In the genomic region with DNA sequence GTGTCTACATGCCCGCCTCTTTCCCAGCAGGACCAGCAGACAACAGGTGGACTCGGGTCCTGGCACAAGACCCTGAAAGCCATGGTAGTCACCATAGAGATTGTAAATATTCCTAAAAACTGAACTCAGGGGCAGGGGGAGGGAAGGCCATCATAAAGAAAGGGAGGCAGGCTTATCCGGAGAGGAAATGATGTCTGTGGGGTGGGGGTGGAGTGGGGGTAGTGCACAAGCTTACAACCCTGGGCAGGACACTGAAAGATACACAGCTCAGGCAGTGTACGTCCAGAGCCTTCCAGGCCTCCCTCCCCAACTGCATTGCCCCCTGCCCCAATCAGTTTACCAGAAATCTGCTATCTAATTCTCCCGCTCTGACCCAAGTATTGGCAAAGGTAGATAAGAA, we compare ENCODE assay signal across 11 mouse cellular contexts. TPM values are rescaled to one million over a fixed set of nuclear protein-coding genes. Genes with fewer than 3 reads are reported as not detected.
DNase-seq lines count a peak whose midpoint lies in the region; ATAC-seq and TF ChIP-seq lines count a peak whose summit lies in the region.
"Had no signal": no experiment of that assay in that cellular context is flagged by ENCODE, and none has a peak within 500 bp of the region (broad histone marks: within the 10 kb centered on the region; RNA-seq: fewer than 3 reads in every experiment).

No protein-coding gene starts in this region.

- WGBS in heart, embryonic 16.5 days: 57% methylated on average over 5 of the region's 5 CpGs
- WGBS in forebrain, embryonic 15.5 days: 72% methylated on average over 5 of the region's 5 CpGs
- WGBS in liver, postnatal 0 days (ENCODE audit: insufficient replicate concordance): 35% methylated on average over 5 of the region's 5 CpGs

- H3K79me2 ChIP-seq in MEL (ENCODE audit: control insufficient read depth, insufficient read depth, low read length, poor library complexity): no peaks in the 10 kb centered on the region

- no peak overlapping the region for H3K9ac ChIP-seq in heart, embryonic 16.5 days (ENCODE audit: low read length)
- no peak overlapping the region for H3K9ac ChIP-seq in MEL (ENCODE audit: control insufficient read depth, low read depth, low read length, poor library complexity, severe bottlenecking)
- H3K9ac ChIP-seq in forebrain, embryonic 15.5 days (replicated peaks): no peak overlapping the region
- no peak overlapping the region for H3K9ac ChIP-seq in liver, postnatal 0 days (replicated peaks)

- no peak overlapping the region for H3K27ac ChIP-seq in heart, embryonic 16.5 days (ENCODE audit: low read length)
- no peak overlapping the region for H3K27ac ChIP-seq in MEL (ENCODE audit: control insufficient read depth, low read depth, low read length)
- no peak overlapping the region for H3K27ac ChIP-seq in forebrain, embryonic 15.5 days (replicated peaks)
- no peak overlapping the region; the same call in 1 of the 2 replicates for H3K27ac ChIP-seq in liver, postnatal 0 days (ENCODE audit: low read depth)

- H3K4me3 ChIP-seq in heart, embryonic 16.5 days (ENCODE audit: low read length): no peak overlapping the region
- no peak overlapping the region for H3K4me3 ChIP-seq in MEL (ENCODE audit: control insufficient read depth in 1 of 2, insufficient read depth in 1 of 2, low read depth in 2 of 2, low read length in 2 of 2)
- H3K4me3 ChIP-seq in forebrain, embryonic 15.5 days: no peak overlapping the region
- H3K4me3 ChIP-seq in liver, postnatal 0 days (ENCODE audit: low read depth, low read length): no peak overlapping the region

- DNase-seq in heart, adult 18-20 months: no peak
- DNase-seq in MEL (ENCODE audit: low read depth, low spot score): no peak
- DNase-seq in liver, postnatal 0 days: no peak
- no peak for DNase-seq in ovary, adult 18-20 months (ENCODE audit: low spot score)
- no peak for DNase-seq in testis, postnatal 14 days (ENCODE audit: low spot score)
- DNase-seq in kidney, postnatal 10 days: no peak
- DNase-seq: cerebellum, postnatal 14 days; gastrocnemius, postnatal 25 days had no signal

- no peak for TF ChIP-seq CTCF in MEL (IDR thresholded peaks at IDR 0.05 in 2 of 3, conservative IDR thresholded peaks at IDR 0.05 in 1 of 3; ENCODE audit: control insufficient read depth in 1 of 3, insufficient read depth in 1 of 3, low read depth in 2 of 3, low read length in 3 of 3, poor library complexity in 1 of 3, severe bottlenecking in 1 of 3)
- TF ChIP-seq CTCF in liver, postnatal 0 days (IDR thresholded peaks at IDR 0.05; ENCODE audit: low read depth): no peak

- TF ChIP-seq POLR2A in MEL (IDR thresholded peaks at IDR 0.05; ENCODE audit: control insufficient read depth in 1 of 2, insufficient read depth in 1 of 2, low read depth in 1 of 2, low read length in 2 of 2, poor library complexity in 1 of 2): no peak

- H3K36me3 ChIP-seq in heart, embryonic 16.5 days (ENCODE audit: control insufficient read depth, insufficient read depth): no peaks in the 10 kb centered on the region
- peaks cover 0 to 8% of the 10 kb centered on the region in 2 experiments; a peak in 2 of 4 replicates for H3K36me3 ChIP-seq in MEL (ENCODE audit: control insufficient read depth in 1 of 2, insufficient read depth in 2 of 2, low read length in 2 of 2)
- no peaks in the 10 kb centered on the region for H3K36me3 ChIP-seq in forebrain, embryonic 15.5 days
- no peaks in the 10 kb centered on the region for H3K36me3 ChIP-seq in liver, postnatal 0 days (replicated peaks; ENCODE audit: insufficient read depth, low read length)

- no peak for TF ChIP-seq EP300 in MEL (IDR thresholded peaks at IDR 0.05; ENCODE audit: low read depth in 1 of 2, low read length in 2 of 2)
- TF ChIP-seq EP300 in liver, postnatal 0 days (IDR thresholded peaks at IDR 0.05; ENCODE audit: low read depth): no peak

- H3K4me1 ChIP-seq in heart, embryonic 16.5 days (ENCODE audit: control insufficient read depth, insufficient read depth, low read length): peaks cover 15% of the 10 kb centered on the region
- peaks cover 0 to 24% of the 10 kb centered on the region in 2 experiments; a peak in 2 of 4 replicates for H3K4me1 ChIP-seq in MEL (ENCODE audit: control insufficient read depth in 1 of 2, insufficient read depth in 2 of 2, low read length in 2 of 2)
- H3K4me1 ChIP-seq in forebrain, embryonic 15.5 days: peaks cover 39% of the 10 kb centered on the region
- H3K4me1 ChIP-seq in liver, postnatal 0 days (ENCODE audit: insufficient read depth): peaks cover 34% of the 10 kb centered on the region

- H3K4me2 ChIP-seq in heart, embryonic 16.5 days (ENCODE audit: low read depth, low read length): peak overlapping the region; percentile 81
- peak overlapping the region; percentile 75 for H3K4me2 ChIP-seq in forebrain, embryonic 15.5 days (replicated peaks)
- peak overlapping the region; percentile 93; the same call in 1 of the 2 replicates for H3K4me2 ChIP-seq in liver, postnatal 0 days (ENCODE audit: low read depth, low read length)

- TF ChIP-seq RAD21 in MEL (IDR thresholded peaks at IDR 0.05; ENCODE audit: low read depth, low read length): no peak

- peaks cover 30% of the 10 kb centered on the region for H3K27me3 ChIP-seq in heart, embryonic 16.5 days (ENCODE audit: control insufficient read depth, insufficient read depth, low read length)
- H3K27me3 ChIP-seq in MEL (ENCODE audit: control insufficient read depth in 1 of 2, insufficient read depth in 2 of 2, low read length in 2 of 2): peaks cover 0 to 9% of the 10 kb centered on the region in 2 experiments; a peak in 2 of 4 replicates
- H3K27me3 ChIP-seq in forebrain, embryonic 15.5 days: no peaks in the 10 kb centered on the region; the same call in 1 of the 2 replicates
- H3K27me3 ChIP-seq in liver, postnatal 0 days (ENCODE audit: insufficient read depth, low read length): peaks cover 21% of the 10 kb centered on the region

- H3K9me3 ChIP-seq in heart, embryonic 16.5 days (replicated peaks; ENCODE audit: control insufficient read depth, low read length): no peaks in the 10 kb centered on the region
- H3K9me3 ChIP-seq in MEL (replicated peaks; ENCODE audit: insufficient read depth, low read length): no peaks in the 10 kb centered on the region
- no peaks in the 10 kb centered on the region for H3K9me3 ChIP-seq in forebrain, embryonic 15.5 days
- H3K9me3 ChIP-seq in liver, postnatal 0 days (ENCODE audit: low read length): no peaks in the 10 kb centered on the region

- ATAC-seq in heart, embryonic 16.5 days (replicated peaks; ENCODE audit: extremely low read depth, insufficient read depth, low FRiP score): no peak
- no peak for ATAC-seq in forebrain, embryonic 15.5 days (replicated peaks)
- no peak for ATAC-seq in liver, postnatal 0 days

TF ChIP-seq in MEL, 35 proteins besides CTCF, POLR2A, EP300 and RAD21:
- TF ChIP-seq GATA1 (IDR thresholded peaks at IDR 0.05; ENCODE audit: low read depth, low read length) (0 out of 2 replicates have a peak, but pooled peaks have one; percentile 15), USF2 (IDR thresholded peaks at IDR 0.05; ENCODE audit: borderline replicate concordance in 1 of 2, insufficient read depth in 1 of 2, low read depth in 1 of 2, low read length in 2 of 2) (no peak)

RNA-seq across cellular contexts. Expression of gene Spns2, which starts 2.5 kb away (rescaled TPM):
- polyA plus RNA-seq in heart, embryonic 16.5 days (2015; fragmentation: Nextera tagmentation; extraction: Ambion mirVana): 1.8 and 3.6 TPM in 2 replicates
- total RNA-seq in heart, adult 18-20 months (2021): 1 to 10 TPM; 6.3 to 9.0 TPM
- 0.33 and 0.58 TPM in 2 replicates for total RNA-seq in MEL (2012; rRNA removed)
- 1 to 10 TPM in 1 of 2 experiments, not detected in 1; 3.0 TPM for polyA plus RNA-seq in MEL (2012; ENCODE audit: insufficient read depth in 1 of 2, insufficient read length in 2 of 2, low read depth in 1 of 2, low replicate concordance in 2 of 2, missing spikeins in 1 of 2)
- polyA plus RNA-seq in forebrain, embryonic 15.5 days (2015; fragmentation: Nextera tagmentation; extraction: Ambion mirVana): 8.7 and 9.1 TPM in 2 replicates
- polyA plus RNA-seq in liver, postnatal 0 days (2015; fragmentation: Nextera tagmentation; extraction: Ambion mirVana): 4.1 and 4.9 TPM in 2 replicates

RNA-seq across cellular contexts. Expression of gene Mybbp1a, which starts 46.0 kb away (rescaled TPM):
- 70.2 and 81.8 TPM in 2 replicates for polyA plus RNA-seq in heart, embryonic 16.5 days (2015; fragmentation: Nextera tagmentation; extraction: Ambion mirVana)
- 10 to 100 TPM; 43.1 to 47.5 TPM for total RNA-seq in heart, adult 18-20 months (2021)
- total RNA-seq in MEL (2012; rRNA removed): 328 and 344 TPM in 2 replicates
- polyA plus RNA-seq in MEL (2012; ENCODE audit: insufficient read depth in 1 of 2, insufficient read length in 2 of 2, low read depth in 1 of 2, low replicate concordance in 2 of 2, missing spikeins in 1 of 2): 1,000 to 10,000 TPM in 1 of 2 experiments, 100 to 1,000 TPM in 1; 602 to 3,394 TPM
- 90.0 and 97.2 TPM in 2 replicates for polyA plus RNA-seq in forebrain, embryonic 15.5 days (2015; fragmentation: Nextera tagmentation; extraction: Ambion mirVana)
- polyA plus RNA-seq in liver, postnatal 0 days (2015; fragmentation: Nextera tagmentation; extraction: Ambion mirVana): 40.2 and 44.5 TPM in 2 replicates

RNA-seq across cellular contexts. Expression of gene Ggt6, which starts 51.8 kb away (rescaled TPM):
- polyA plus RNA-seq in heart, embryonic 16.5 days (2015; fragmentation: Nextera tagmentation; extraction: Ambion mirVana): 0.17 TPM in 1 of 2 replicates, not detected in the other
- not detected for total RNA-seq in heart, adult 18-20 months (2021)
- not detected in 2 replicates for total RNA-seq in MEL (2012; rRNA removed)
- under 1 TPM in 1 of 2 experiments, not detected in 1; 0.04 TPM for polyA plus RNA-seq in MEL (2012; ENCODE audit: insufficient read depth in 1 of 2, insufficient read length in 2 of 2, low read depth in 1 of 2, low replicate concordance in 2 of 2, missing spikeins in 1 of 2)
- polyA plus RNA-seq in forebrain, embryonic 15.5 days (2015; fragmentation: Nextera tagmentation; extraction: Ambion mirVana): not detected in 2 replicates
- polyA plus RNA-seq in liver, postnatal 0 days (2015; fragmentation: Nextera tagmentation; extraction: Ambion mirVana): 0.79 and 1.2 TPM in 2 replicates
- total RNA-seq: layer of hippocampus, postnatal 14 days had no signal
